Mouse (Mus musculus): ENCODE data around the gene Plekhh1. TPM values are rescaled to one million over a fixed set of nuclear protein-coding genes. Genes with fewer than 3 reads are reported as not detected.

Gene Plekhh1
- total and polyA plus RNA-seq, 2 experiments from 2014 or later: 0.86 to 4.8 TPM

DNA sequence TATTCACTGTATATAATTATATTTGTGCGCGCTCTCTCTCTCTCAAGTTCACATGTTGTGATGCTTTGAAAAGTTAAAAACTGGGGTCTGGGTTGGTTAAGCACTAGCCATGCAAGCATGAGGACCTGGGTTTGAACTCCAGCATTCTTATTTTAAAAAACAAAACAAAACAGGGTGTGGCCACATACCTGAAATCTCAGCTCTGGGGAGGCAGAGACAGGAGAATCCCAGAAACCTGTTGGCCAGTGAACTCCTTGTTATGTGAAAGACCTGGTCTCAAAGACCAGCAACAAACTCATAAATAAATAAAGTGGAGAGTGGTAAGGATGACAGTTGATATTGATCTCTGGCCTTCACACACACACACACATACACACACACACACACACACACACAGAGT lies 5.4 kb downstream of the Plekhh1 start:
- Histone ChIP-seq H3K4me2 (ENCODE audit: low read depth) (no peak overlapping the region), H3K9me3 (ENCODE audit: low read length) (no peaks in the 10 kb centered on the region), H3K4me3 (ENCODE audit: low read depth, low read length) (no peak overlapping the region), H3K36me3 (ENCODE audit: insufficient read depth) (no peaks in the 10 kb centered on the region), H3K27ac (ENCODE audit: low read depth, low read length) (no peak overlapping the region), H3K27me3 (ENCODE audit: insufficient read depth, low read length) (no peaks in the 10 kb centered on the region), H3K4me1 (ENCODE audit: insufficient read depth) (no peaks in the 10 kb centered on the region), H3K9ac (no peak overlapping the region)
- no peak for ATAC-seq
- DNase-seq: no peak
- 99% methylated on average over 2 of the region's 2 CpGs for WGBS
- no peak for TF ChIP-seq CTCF (IDR thresholded peaks at IDR 0.05; ENCODE audit: low read depth)

DNA sequence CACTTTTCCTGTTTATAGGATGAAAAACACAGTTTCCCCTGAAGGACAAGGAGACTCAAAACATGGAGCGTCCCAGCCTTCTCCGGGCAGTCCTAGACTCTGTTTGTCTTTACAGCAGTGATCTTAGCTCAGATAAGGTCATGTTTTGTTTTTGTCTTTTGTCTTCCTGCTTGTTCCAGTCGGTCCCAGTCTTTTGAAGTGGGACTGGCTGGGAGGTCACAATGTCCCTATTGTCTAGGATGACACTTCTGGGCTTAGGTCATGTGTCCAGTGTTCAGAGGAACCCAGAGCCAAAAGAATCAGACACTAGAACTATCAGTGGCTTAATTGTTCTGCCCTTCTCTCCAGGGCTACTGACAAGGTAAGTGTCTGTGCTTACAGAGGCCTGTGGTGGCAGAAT lies 6.4 kb downstream of the Plekhh1 start:
- H3K27me3 ChIP-seq (ENCODE audit: insufficient read depth, low read length): no peaks in the 10 kb centered on the region
- DNase-seq (no peak), ATAC-seq (no peak)
- no peak overlapping the region for H3K4me3 ChIP-seq (ENCODE audit: low read depth, low read length)
- no peak overlapping the region for H3K4me2 ChIP-seq (ENCODE audit: low read depth)
- H3K27ac ChIP-seq (ENCODE audit: low read depth, low read length): no peak overlapping the region
- H3K9ac ChIP-seq: no peak overlapping the region
- TF ChIP-seq CTCF (IDR thresholded peaks at IDR 0.05; ENCODE audit: low read depth): no peak
- no peaks in the 10 kb centered on the region for H3K36me3 ChIP-seq (ENCODE audit: insufficient read depth)
- WGBS: 54% methylated on average over 3 of the region's 3 CpGs
- no peaks in the 10 kb centered on the region for H3K9me3 ChIP-seq (ENCODE audit: low read length)
- no peaks in the 10 kb centered on the region for H3K4me1 ChIP-seq (ENCODE audit: insufficient read depth)

DNA sequence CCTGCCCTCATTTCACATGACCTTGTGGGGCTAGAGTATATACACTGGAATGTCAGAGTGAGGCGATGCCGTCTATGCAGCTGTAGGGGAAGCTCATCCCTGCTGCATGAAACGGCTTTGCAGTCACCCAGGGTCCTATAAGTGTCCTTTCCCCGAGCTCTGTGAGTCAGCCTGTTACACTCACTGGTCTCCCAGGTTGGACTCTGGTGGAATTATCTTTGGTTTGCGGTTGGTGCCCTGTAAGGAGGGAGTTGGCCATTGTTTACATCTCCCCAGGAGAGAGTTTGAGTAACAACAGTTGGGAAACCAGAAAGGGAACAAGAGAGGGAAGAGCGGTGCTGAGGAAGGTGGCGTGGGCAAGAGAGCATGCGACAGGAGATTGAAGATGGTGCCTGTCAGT lies 10.7 kb downstream of the Plekhh1 start:
- Histone ChIP-seq H3K9ac (no peak overlapping the region), H3K9me3 (ENCODE audit: low read length) (no peaks in the 10 kb centered on the region), H3K4me1 (ENCODE audit: insufficient read depth) (no peaks in the 10 kb centered on the region), H3K4me2 (ENCODE audit: low read depth) (no peak overlapping the region), H3K27ac (ENCODE audit: low read depth, low read length) (no peak overlapping the region), H3K4me3 (ENCODE audit: low read depth, low read length) (no peak overlapping the region), H3K36me3 (ENCODE audit: insufficient read depth) (no peaks in the 10 kb centered on the region), H3K27me3 (ENCODE audit: insufficient read depth, low read length) (no peaks in the 10 kb centered on the region)
- WGBS: 74% methylated on average over 8 of the region's 8 CpGs
- TF ChIP-seq CTCF (IDR thresholded peaks at IDR 0.05; ENCODE audit: low read depth): no peak
- DNase-seq: no peak
- no peak for ATAC-seq

DNA sequence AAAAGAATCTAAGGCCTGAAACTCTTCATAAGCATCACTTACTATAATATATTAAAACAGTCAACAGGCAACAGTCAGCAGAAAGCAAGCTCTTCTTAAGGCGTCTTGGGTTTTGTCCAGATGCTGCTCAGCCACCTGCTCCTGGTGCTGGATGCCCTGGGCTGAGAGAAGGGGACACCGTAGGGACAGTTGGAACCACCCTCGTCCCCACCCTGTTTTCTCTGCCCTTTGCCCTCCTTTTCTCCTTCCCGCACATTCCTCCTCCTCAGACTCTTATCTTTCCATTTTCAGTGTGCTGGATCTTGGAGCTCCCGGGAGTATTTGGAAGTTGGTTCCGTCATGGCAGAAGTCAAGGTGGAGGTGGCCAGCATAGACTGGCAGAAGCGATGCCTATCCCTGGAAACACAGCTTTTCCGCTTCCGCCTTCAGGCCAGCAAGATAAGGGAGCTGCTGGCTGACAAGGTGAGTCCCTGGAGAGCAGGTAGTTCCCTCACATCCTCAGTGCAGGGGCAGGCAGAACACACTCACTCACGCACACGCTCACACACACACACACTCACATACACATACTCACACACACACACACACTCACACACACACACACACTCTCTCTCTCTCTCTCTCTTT lies 11.4 kb downstream of the Plekhh1 start:
- no peak overlapping the region for H3K27ac ChIP-seq (ENCODE audit: low read depth, low read length)
- no peak overlapping the region for H3K4me2 ChIP-seq (ENCODE audit: low read depth)
- H3K4me3 ChIP-seq (ENCODE audit: low read depth, low read length): no peak overlapping the region
- H3K9ac ChIP-seq: no peak overlapping the region
- no peaks in the 10 kb centered on the region for H3K9me3 ChIP-seq (ENCODE audit: low read length)
- TF ChIP-seq CTCF (IDR thresholded peaks at IDR 0.05; ENCODE audit: low read depth): no peak
- ATAC-seq: no peak
- no peaks in the 10 kb centered on the region for H3K4me1 ChIP-seq (ENCODE audit: insufficient read depth)
- 91% methylated on average over 11 of the region's 11 CpGs for WGBS
- no peaks in the 10 kb centered on the region for H3K36me3 ChIP-seq (ENCODE audit: insufficient read depth)
- no peaks in the 10 kb centered on the region for H3K27me3 ChIP-seq (ENCODE audit: insufficient read depth, low read length)
- DNase-seq: no peak

DNA sequence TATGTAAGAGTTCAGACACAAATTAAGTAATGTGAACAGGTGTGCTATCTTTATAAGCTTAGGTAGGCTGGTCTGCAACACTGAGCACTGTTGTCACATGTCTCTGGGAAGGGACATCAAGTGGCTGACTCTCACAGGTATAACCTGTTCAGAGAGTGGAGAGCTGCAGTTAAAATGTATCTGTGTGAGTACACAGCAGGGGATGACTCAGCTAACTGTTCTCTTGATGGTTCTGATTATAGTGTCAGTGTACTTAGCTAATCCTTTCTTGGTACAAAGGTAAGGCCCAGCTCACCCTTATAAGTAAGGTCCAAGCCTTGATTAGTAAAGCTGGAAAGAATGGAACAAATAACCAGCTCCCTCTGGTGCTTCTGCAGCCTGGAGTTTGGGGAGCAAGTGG lies 12.5 kb downstream of the Plekhh1 start:
- H3K36me3 ChIP-seq (ENCODE audit: insufficient read depth): no peaks in the 10 kb centered on the region
- no peak for ATAC-seq
- TF ChIP-seq CTCF (IDR thresholded peaks at IDR 0.05; ENCODE audit: low read depth): no peak
- H3K4me2 ChIP-seq (ENCODE audit: low read depth): no peak overlapping the region
- H3K4me1 ChIP-seq (ENCODE audit: insufficient read depth): no peaks in the 10 kb centered on the region
- DNase-seq: no peak
- no peaks in the 10 kb centered on the region for H3K27me3 ChIP-seq (ENCODE audit: insufficient read depth, low read length)
- H3K9ac ChIP-seq: no peak overlapping the region
- H3K27ac ChIP-seq (ENCODE audit: low read depth, low read length): no peak overlapping the region
- no peak overlapping the region for H3K4me3 ChIP-seq (ENCODE audit: low read depth, low read length)
- H3K9me3 ChIP-seq (ENCODE audit: low read length): no peaks in the 10 kb centered on the region

DNA sequence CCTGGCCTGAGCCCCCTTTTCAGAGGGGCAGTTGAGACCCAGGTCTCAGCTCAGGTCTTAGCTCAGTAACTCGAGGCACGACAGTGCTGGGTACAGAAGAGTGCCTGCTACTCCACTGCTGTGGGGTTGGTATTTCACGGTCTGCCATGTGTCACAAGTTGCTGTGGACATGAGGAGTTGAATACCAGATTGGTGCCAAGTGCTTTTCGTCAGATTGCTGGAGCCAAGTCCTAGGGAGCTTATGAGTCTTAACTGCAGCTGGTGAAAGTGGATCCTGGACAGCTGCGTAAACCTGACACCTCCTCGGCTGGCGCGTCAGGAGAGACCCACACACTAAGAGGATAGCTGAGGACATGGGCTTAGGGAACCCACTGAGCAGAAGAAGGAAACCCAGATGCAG lies 15.7 kb downstream of the Plekhh1 start:
- Histone ChIP-seq H3K9me3 (ENCODE audit: low read length) (no peaks in the 10 kb centered on the region), H3K36me3 (ENCODE audit: insufficient read depth) (no peaks in the 10 kb centered on the region), H3K9ac (no peak overlapping the region), H3K4me2 (ENCODE audit: low read depth) (no peak overlapping the region), H3K27ac (ENCODE audit: low read depth, low read length) (no peak overlapping the region), H3K27me3 (ENCODE audit: insufficient read depth, low read length) (no peaks in the 10 kb centered on the region), H3K4me1 (ENCODE audit: insufficient read depth) (no peaks in the 10 kb centered on the region), H3K4me3 (ENCODE audit: low read depth, low read length) (no peak overlapping the region)
- DNase-seq (no peak), ATAC-seq (no peak)
- no peak for TF ChIP-seq CTCF (IDR thresholded peaks at IDR 0.05; ENCODE audit: low read depth)
- 86% methylated on average over 8 of the region's 8 CpGs for WGBS

DNA sequence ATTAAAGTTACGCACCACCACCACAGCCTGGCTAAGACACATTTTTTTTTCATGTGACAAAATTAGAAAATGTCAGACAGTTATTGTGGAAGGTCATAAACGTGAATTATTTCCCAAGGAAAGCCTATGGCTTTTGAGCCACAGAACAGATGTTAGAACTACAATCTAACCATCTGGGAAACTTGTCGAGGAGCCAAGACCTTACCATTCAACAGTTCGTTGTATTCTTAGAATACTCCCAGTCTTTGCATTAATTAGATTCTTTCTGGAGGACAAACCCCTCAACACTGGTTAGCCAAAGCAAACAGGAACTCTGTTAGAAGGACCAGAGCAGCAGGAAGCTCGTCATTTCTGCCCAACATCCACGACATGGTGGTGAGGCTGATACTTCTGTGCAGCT lies 17.2 kb downstream of the Plekhh1 start:
- no peak overlapping the region for H3K4me2 ChIP-seq (ENCODE audit: low read depth)
- H3K4me1 ChIP-seq (ENCODE audit: insufficient read depth): no peaks in the 10 kb centered on the region
- no peak for ATAC-seq
- no peaks in the 10 kb centered on the region for H3K27me3 ChIP-seq (ENCODE audit: insufficient read depth, low read length)
- H3K4me3 ChIP-seq (ENCODE audit: low read depth, low read length): no peak overlapping the region
- H3K9ac ChIP-seq: no peak overlapping the region
- no peak overlapping the region for H3K27ac ChIP-seq (ENCODE audit: low read depth, low read length)
- H3K9me3 ChIP-seq (ENCODE audit: low read length): no peaks in the 10 kb centered on the region
- TF ChIP-seq CTCF (IDR thresholded peaks at IDR 0.05; ENCODE audit: low read depth): no peak
- no peak for DNase-seq
- H3K36me3 ChIP-seq (ENCODE audit: insufficient read depth): no peaks in the 10 kb centered on the region
- 56% methylated on average over 6 of the region's 6 CpGs for WGBS
